Mouse (Mus musculus) urinary bladder, postnatal 0 days (tissue): ENCODE results near the gene Cand2. TPM values are rescaled to one million over a fixed set of nuclear protein-coding genes. Genes with fewer than 3 reads are reported as not detected.

Experiments
- microRNA-seq: library from miRNA; unstranded; fragments of <30 nt; microRNA quantifications from one replicate; pipeline ENCODE4, GENCODE M21; 2016
- polyA plus RNA-seq: library from polyadenylated mRNA; unstranded; fragments of >200 nt; fragmentation: Nextera tagmentation; extraction: Ambion mirVana; gene quantifications from 2 replicates; pipeline ENCODE4 v1.2.1, GENCODE M21; 2015

Gene Cand2
- 3.6 and 3.7 TPM in 2 replicates for polyA plus RNA-seq

GRCm38 (mm10) chr6:115774501-115774921 lies at the start of gene Cand2:
TSS of gene Cand2 (plus strand) at chr6:115774538.

GRCm38 (mm10) chr6:115761995-115762756 lies 12.2 kb upstream of the Cand2 start, which contains the start of gene Tmem40:
TSS of gene Tmem40 (minus strand) at chr6:115762410.

GRCm38 (mm10) chr6:115808488-115809231 lies 34.3 kb downstream of the Cand2 start, which contains the start of gene Rpl32:
TSS of gene Rpl32 (minus strand) at chr6:115808747.

GRCm38 (mm10) chr6:115838161-115838597 lies 63.8 kb downstream of the Cand2 start, which contains the start of gene Efcab12:
TSS of gene Efcab12 (minus strand) at chr6:115838412.

GRCm38 (mm10) chr6:115853091-115853813 lies 78.9 kb downstream of the Cand2 start, which contains the start of the genes Mbd4 and Ift122:
TSS of gene Mbd4 (minus strand) at chr6:115853371.
TSS of gene Ift122 (plus strand) at chr6:115853470.

Small RNA genes within 50 kb of the gene (microRNA-seq; reads per million reads assigned to microRNA genes)
- not detected for gene Mir7660

Other genes starting within 250 kb of the Cand2 start
- 11.7 and 12.7 TPM in 2 replicates for gene Tsen2, start 229.9 kb upstream of the Cand2 start, polyA plus RNA-seq
- 0.05 TPM in 1 of 2 replicates, not detected in the other for gene Mkrn2os, start 182.0 kb upstream of the Cand2 start, polyA plus RNA-seq
- 17.7 and 18.4 TPM in 2 replicates for gene Mkrn2, start 172.6 kb upstream of the Cand2 start, polyA plus RNA-seq
- gene Raf1, start 97.9 kb upstream of the Cand2 start, polyA plus RNA-seq = 59.1 and 62.1 TPM in 2 replicates
- gene Tmem40, start 12.1 kb upstream of the Cand2 start, polyA plus RNA-seq = 30.7 and 33.4 TPM in 2 replicates
- 1,823 and 1,855 TPM in 2 replicates for gene Rpl32, start 34.2 kb downstream of the Cand2 start, polyA plus RNA-seq
- 0.11 and 0.24 TPM in 2 replicates for gene Efcab12, start 63.9 kb downstream of the Cand2 start, polyA plus RNA-seq
- 4.1 and 4.3 TPM in 2 replicates for gene Mbd4, start 78.8 kb downstream of the Cand2 start, polyA plus RNA-seq
- gene Ift122, start 78.9 kb downstream of the Cand2 start, polyA plus RNA-seq = 5.2 and 6.2 TPM in 2 replicates
- gene Rho, start 157.2 kb downstream of the Cand2 start, polyA plus RNA-seq = 0.10 TPM in 1 of 2 replicates, not detected in the other
- not detected in 2 replicates for gene H1foo, start 170.4 kb downstream of the Cand2 start, polyA plus RNA-seq
- gene Plxnd1, start 220.5 kb downstream of the Cand2 start, polyA plus RNA-seq = 8.4 and 8.5 TPM in 2 replicates